ENCODE assay signal across 24 mouse cellular contexts in the genomic region with DNA sequence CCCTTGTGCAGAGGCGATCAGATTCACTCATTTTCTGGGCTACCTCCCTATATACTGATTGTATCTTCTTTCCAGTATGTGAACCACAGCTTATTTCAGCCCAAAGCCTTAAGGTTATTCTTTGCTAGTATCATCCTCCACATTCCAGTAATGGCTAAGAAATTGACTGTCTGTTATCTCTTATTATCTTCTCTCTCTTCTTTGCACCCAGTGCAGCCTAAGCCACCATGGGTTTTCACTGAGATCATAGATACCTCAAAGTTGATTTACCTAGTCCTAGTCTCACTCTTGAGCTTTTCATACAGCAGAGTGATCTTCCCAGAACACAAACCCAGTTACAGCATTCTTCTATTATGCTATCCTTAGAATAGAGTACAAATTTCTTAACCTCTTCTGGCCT.
"Had no signal": no experiment of that assay in that cellular context is flagged by ENCODE, and none has a peak within 500 bp of the region (broad histone marks: within the 10 kb centered on the region; RNA-seq: fewer than 3 reads in every experiment).

No protein-coding gene starts in this region.

- ATAC-seq: hindbrain, embryonic 16.5 days; inflammation-experienced regulatory T-cells, adult 6 months; intestine, embryonic 15.5 days; intestine, postnatal 0 days had no signal

- H3K9ac ChIP-seq: heart, embryonic 12.5 days; hindbrain, embryonic 12.5 days; hindbrain, embryonic 14.5 days; intestine, embryonic 15.5 days; limb, embryonic 12.5 days had no signal

- H3K4me1 ChIP-seq: limb, embryonic 10.5 days; limb, embryonic 12.5 days had no signal

- H3K27ac ChIP-seq: gastrocnemius, adult 2 months; heart, embryonic 10.5 days; hindbrain, embryonic 10.5 days; hindbrain, embryonic 12.5 days; hindbrain, embryonic 14.5 days; intestine, embryonic 15.5 days; layer of hippocampus, adult 2 months; left cerebral cortex, adult 2 months; limb, embryonic 10.5 days; limb, embryonic 12.5 days had no signal

- H3K9me3 ChIP-seq: heart, embryonic 10.5 days; heart, embryonic 12.5 days; hindbrain, embryonic 10.5 days; hindbrain, embryonic 12.5 days; intestine, embryonic 15.5 days; limb, embryonic 10.5 days; limb, embryonic 12.5 days had no signal

- DNase-seq: gastrocnemius, adult 2 months; gastrocnemius, postnatal 10 days; gastrocnemius, postnatal 25 days; heart, adult 18-20 months; heart, postnatal 10 days; heart, postnatal 4 days; kidney, adult 18-20 months; kidney, adult 8-10 months; kidney, postnatal 10 days; kidney, postnatal 25 days; kidney, postnatal 4 days had no signal

- H3K27me3 ChIP-seq: heart, embryonic 12.5 days; hindbrain, embryonic 12.5 days; intestine, embryonic 15.5 days; limb, embryonic 12.5 days had no signal

- H3K36me3 ChIP-seq: heart, embryonic 10.5 days; heart, embryonic 12.5 days; hindbrain, embryonic 10.5 days; hindbrain, embryonic 12.5 days; intestine, embryonic 15.5 days; limb, embryonic 10.5 days; limb, embryonic 12.5 days had no signal

- H3K4me2 ChIP-seq: heart, embryonic 12.5 days; hindbrain, embryonic 12.5 days; hindbrain, embryonic 14.5 days; intestine, embryonic 15.5 days; limb, embryonic 12.5 days had no signal

- H3K4me3 ChIP-seq: gastrocnemius, adult 2 months; heart, embryonic 10.5 days; heart, embryonic 12.5 days; hindbrain, embryonic 10.5 days; hindbrain, embryonic 12.5 days; intestine, embryonic 15.5 days; layer of hippocampus, adult 2 months; left cerebral cortex, adult 2 months; limb, embryonic 10.5 days; limb, embryonic 12.5 days had no signal
